Mouse (Mus musculus) spleen, adult 2 months (tissue): ENCODE measurements around the gene Pigyl.
A peak's percentile ranks its signal among the peaks of the same experiment; 100 is the strongest.

ENCODE experiments used
- CTCF ChIP-seq: fragments of 200-500 bp; IDR thresholded peaks from 2 replicates; pipeline ENCODE4 v1.5.1; 2011; ENCODE audit warnings: mild to moderate bottlenecking, inconsistent platforms; ENCODE audit not compliant: insufficient read depth, insufficient read length, insufficient replicate concordance; ENCODE audit errors: extremely low read depth
- POLR2A ChIP-seq: fragments of 200-500 bp; IDR thresholded peaks from 2 replicates; pipeline ENCODE4 v1.6.1; 2011; ENCODE audit warnings: low read depth, low read length, inconsistent platforms

DNA sequence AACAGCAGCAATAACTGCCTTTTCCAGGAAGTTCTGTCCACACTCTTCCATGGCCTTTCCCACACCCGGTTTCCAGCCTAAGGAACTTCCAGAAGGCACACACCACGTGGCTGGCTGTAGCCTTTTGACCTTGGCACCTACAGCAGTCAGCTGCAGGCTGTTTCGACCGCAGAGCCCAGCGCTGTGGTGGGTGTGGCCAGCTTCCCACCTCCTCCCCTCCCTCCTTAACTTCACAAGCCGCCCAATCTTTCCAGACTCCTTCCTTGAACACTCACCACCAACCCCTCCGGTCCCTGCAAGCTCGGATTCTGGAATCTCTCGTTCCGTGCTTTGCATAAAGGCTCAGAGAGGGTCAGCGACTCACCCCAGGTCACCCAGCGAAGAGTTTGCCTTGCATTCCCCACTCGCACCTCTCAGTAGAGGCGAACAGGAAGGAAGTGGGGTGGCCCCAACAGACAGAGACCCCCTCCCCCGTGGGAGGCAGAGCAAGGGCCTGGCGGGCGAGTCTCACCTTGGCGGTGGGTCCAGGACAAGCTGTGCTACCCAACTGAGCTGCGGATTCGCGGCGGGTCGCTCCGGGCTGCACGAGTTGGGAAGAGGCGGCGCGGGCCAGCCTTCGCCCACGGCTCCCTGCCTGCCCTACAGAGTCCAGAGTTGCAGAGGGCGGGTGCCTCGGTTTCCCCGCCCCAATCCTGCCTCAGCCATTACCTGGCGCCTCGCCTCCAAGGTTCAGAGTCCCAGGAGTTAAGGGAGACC, 25.2 kb upstream of the Pigyl start:
- TF ChIP-seq CTCF (no peak), POLR2A (peak; percentile 37; the same call in 1 of the 2 replicates)
